Mouse (Mus musculus) activated CD4-positive, CD25-positive, alpha-beta regulatory T cell, adult 4 months (primary cell): ENCODE measurements around the gene Csn1s2a. TPM values are rescaled to one million over a fixed set of nuclear protein-coding genes. Genes with fewer than 3 reads are reported as not detected.
"Not testable (repeated sequence)": the region's sequence is repeated elsewhere in the genome, so short reads cannot be mapped to it uniquely, and the experiment has no call there.

Experiments used
- ATAC-seq: one replicate; pipeline ENCODE4 v1.8.0; 2017
- polyA plus RNA-seq, 2 experiments: library from polyadenylated mRNA; unstranded; fragments of 100-300 nt; shearing (Covaris generic); gene quantifications; one replicate each; pipeline ENCODE4 v1.2.1; 2017

The Csn1s2a gene
- polyA plus RNA-seq = not detected

DNA sequence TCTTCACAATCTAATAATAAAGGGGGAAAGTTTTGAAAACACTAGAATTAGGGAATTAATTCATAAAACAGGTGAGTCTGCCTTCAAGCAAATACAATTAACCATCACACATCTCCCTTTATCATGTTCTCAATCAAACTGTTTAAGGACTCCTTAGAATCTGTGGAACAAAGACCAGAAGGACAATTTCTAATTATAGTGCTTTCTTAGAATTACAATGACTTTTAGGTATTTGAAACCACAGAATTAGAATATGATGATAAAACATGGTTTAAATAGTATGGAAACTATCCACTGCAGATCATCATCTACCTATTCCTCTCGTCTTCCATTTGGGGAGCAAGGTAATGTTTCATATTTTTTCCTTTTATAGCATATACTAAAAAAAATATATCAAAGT is at the start of gene Csn1s2a:
Csn1s2a (plus strand) TSS at position 301 of the 400 bp plus-strand sequence.
- no peak for ATAC-seq

DNA sequence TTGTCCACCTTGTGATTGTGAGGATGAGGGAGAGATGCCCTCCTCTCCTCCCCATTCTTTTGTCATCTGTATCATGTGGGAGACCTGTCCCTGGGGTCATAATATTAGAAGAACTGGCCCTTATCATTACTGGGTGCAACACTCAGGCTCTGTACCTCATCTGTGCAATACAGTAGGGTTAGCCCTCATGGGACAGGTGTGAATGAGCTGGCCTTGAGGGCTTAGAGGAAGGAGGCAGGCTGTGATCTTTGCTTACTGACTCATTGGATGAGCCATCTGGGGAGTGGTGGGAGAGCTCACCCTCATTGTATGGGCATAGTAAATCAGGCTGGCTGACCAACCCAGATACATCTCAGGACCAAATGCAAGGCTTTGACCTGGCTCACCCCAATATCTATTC is 39.5 kb upstream of the Csn1s2a start:
- ATAC-seq = no peak

DNA sequence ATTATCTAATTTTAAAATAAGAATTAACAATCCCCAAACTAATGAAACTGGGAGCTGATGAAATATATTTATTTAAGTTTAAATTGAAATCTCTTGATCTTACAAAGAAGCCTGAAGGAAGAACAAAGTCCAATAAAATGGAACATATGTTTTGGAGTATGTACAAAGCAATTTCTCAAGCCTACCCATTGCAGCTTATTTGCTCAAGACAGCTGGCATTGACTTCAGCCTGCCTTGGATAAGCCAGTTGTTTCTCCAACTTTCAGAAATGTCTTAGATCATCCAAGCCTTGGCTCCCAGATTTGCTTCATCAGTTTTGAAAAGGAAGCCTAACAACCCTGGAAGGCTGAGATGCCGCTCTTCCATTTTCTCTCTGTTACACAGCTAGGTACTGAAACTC is 20.9 kb upstream of the Csn1s2a start:
- ATAC-seq = no peak

DNA sequence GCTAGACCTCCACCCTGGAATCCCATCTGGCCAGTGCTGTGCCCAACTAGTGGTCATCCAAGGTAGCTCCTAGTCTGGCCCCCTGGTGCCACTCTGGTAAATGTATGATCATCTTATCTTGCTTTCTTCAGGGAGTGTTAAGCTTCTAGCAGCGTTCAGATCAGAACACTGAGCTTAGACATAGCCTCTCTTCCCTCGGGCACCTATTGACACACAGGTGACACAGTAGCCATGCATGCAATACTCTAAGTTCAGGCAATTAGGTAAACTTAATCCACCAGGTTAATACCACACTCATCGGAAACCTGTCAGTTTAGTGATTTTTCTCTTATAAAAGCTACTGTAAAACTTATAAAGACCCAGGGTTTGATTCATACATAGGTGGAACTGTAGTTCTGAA is 9.8 kb upstream of the Csn1s2a start:
- ATAC-seq = no peak

DNA sequence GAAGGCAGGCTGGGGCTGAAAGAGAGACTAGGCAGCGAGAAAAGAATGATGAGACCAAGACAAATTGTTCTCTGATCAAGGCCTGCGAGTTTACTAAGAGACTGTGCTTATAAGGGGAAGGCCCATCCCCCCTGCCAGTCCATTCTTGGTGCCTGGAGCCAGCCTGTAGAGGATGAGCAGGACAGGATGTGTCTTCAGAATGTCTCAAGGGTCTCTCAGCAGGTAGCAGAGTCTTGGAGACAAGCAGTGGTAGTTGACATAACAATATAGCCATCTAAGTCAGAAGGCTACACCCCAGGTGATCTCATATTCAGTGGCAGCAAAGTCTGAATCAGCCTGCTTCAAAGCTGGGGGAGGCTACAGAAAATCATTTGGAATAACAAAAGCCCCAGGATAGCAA is 2.2 kb upstream of the Csn1s2a start:
- not testable (repeated sequence) for ATAC-seq

DNA sequence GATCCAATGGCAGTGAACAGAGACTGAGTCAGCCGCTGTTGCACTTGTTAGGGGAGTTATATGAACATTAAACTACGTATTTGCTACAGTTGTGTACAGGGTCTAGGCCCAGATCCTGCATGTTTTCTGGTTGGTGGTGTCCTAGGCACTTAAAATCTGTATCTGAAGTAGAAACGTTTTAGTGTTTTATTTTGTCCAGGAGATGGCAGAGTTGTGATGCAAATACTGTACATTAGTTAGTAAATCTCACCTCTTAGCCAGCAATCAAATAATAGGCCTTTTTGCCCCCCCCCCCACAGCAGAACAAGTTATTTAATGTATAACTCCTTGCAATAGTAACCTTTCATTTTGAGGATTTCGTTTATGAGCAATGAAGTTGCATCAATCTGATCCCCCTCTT is 8.4 kb downstream of the Csn1s2a start:
- ATAC-seq = no peak

DNA sequence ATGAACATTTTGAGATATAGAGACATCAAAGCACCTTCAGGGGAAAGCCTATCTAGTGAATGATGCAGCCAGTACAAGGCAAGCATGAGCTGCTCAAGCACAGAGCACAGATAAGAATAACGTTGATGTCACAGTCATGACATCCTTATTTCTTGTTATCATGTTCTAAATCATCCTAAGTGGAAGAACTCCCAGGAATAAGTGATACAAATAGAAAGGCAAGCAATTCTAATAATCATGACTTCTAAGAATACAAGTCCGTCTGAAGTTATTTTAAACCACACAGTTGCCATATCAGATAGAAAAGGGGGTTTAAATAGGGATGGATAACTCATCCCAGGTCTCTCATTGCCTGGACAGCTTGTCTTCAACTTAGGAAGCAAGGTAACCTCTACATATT is 33.4 kb downstream of the Csn1s2a start, which contains the start of gene Csn1s2b:
Csn1s2b (plus strand) TSS at position 301 of the 400 bp plus-strand sequence.
- no peak for ATAC-seq

DNA sequence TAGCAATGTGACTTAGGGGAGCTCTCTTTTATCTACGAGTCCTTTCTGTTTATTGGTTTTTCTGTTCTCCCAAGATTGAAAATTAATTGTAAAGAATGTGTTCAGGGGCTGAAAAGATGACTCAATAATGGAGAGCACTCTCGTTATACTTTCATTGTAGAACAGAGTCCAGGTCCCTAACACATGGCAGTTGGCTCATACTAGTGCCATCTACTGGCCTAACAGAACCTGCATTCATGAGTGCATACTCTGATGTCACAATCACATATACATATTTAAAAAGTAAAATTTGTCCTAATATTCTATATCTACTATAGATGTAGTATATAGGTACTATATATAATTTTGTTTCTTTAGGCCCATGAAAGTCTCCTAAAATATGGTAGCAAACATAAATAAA is 34.9 kb downstream of the Csn1s2a start:
- no peak for ATAC-seq

DNA sequence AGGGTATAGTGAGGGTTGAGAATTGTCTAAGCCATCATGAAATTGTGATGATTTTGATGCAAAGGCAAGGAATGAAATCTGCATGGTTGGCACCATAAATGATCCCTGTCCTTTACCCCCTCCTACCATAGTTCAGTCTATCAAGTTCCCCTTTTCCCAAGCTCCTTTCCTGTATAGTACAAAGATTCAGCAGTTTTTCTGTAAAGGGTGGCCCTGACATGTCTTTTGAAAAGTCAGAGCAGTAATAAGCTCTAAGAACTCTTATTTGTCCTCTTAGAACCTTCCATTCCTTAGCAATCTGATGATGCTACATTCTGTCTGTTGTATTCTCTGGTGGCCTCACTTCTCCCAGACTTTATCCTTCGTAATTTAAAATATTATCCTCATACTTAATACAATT is 51.0 kb downstream of the Csn1s2a start, which contains the start of gene Prr27:
Prr27 (plus strand) TSS at position 301 of the 400 bp plus-strand sequence.
- ATAC-seq = no peak

Other genes with a start within 250 kb of the Csn1s2a start
- gene Sult1b1, start 236.4 kb upstream of the Csn1s2a start, polyA plus RNA-seq = not detected
- gene Sult1d1, start 205.5 kb upstream of the Csn1s2a start, polyA plus RNA-seq = under 1 TPM in 1 of 2 experiments, not detected in 1; 0.13 TPM
- not detected for gene Sult1e1, start 183.0 kb upstream of the Csn1s2a start, polyA plus RNA-seq
- gene Csn1s1, start 108.4 kb upstream of the Csn1s2a start, polyA plus RNA-seq = not detected
- not detected for gene Csn2, start 74.9 kb upstream of the Csn1s2a start, polyA plus RNA-seq
- under 1 TPM in 1 of 2 experiments, not detected in 1; 0.26 TPM for gene Csn1s2b, start 33.5 kb downstream of the Csn1s2a start, polyA plus RNA-seq
- not detected for gene Prr27, start 51.1 kb downstream of the Csn1s2a start, polyA plus RNA-seq
- gene Odam, start 110.5 kb downstream of the Csn1s2a start, polyA plus RNA-seq = not detected
- not detected for gene Csn3, start 151.0 kb downstream of the Csn1s2a start, polyA plus RNA-seq
- gene 2310003L06Rik, start 194.9 kb downstream of the Csn1s2a start, polyA plus RNA-seq = not detected
- not detected for gene Gm28434, start 194.9 kb downstream of the Csn1s2a start, polyA plus RNA-seq
- not detected for gene Cabs1, start 204.9 kb downstream of the Csn1s2a start, polyA plus RNA-seq
- not detected for gene Smr3a, start 228.0 kb downstream of the Csn1s2a start, polyA plus RNA-seq